Mouse (Mus musculus): ENCODE results near the gene Gm10375. TPM values are rescaled to one million over a fixed set of nuclear protein-coding genes. Genes with fewer than 3 reads are reported as not detected.
"Not testable (repeated sequence)": the region's sequence is repeated elsewhere in the genome, so short reads cannot be mapped to it uniquely, and the experiment has no call there.

Gm10375 gene
- polyA plus RNA-seq (2015; fragmentation: Nextera tagmentation; extraction: Ambion mirVana): not detected in 2 replicates

GRCm38 (mm10) chr14:43607913-43608312 is at the start of gene Gm10375:
Gene Gm10375 (minus strand): TSS chr14:43608013.
- not testable (repeated sequence) for DNase-seq (ENCODE audit: low spot score)

- not testable (repeated sequence) for DNase-seq (ENCODE audit: low spot score)
These were observed 28.8 kb downstream of the Gm10375 start, which contains the start of gene Gm17654 for GRCm38 (mm10) chr14:43579046-43579445. Gene Gm17654 (minus strand): TSS chr14:43579146.

GRCm38 (mm10) chr14:43577969-43578368 is 29.8 kb downstream of the Gm10375 start:
- not testable (repeated sequence) for DNase-seq (ENCODE audit: low spot score)

Other genes starting within 250 kb of the Gm10375 start
- not detected in 2 replicates for gene Gm8138, start 191.7 kb downstream of the Gm10375 start, polyA plus RNA-seq (2015; fragmentation: Nextera tagmentation; extraction: Ambion mirVana)
- 0.17 TPM in 2 replicates for gene Gm5799, start 64.4 kb downstream of the Gm10375 start, polyA plus RNA-seq (2015; fragmentation: Nextera tagmentation; extraction: Ambion mirVana)
- not detected in 2 replicates for gene Gm17654, start 28.9 kb downstream of the Gm10375 start, polyA plus RNA-seq (2015; fragmentation: Nextera tagmentation; extraction: Ambion mirVana)
- not detected in 2 replicates for gene Gm8165, start 69.2 kb upstream of the Gm10375 start, polyA plus RNA-seq (2015; fragmentation: Nextera tagmentation; extraction: Ambion mirVana)
- 1.5 and 1.8 TPM in 2 replicates for gene Gm7324, start 89.8 kb upstream of the Gm10375 start, polyA plus RNA-seq (2015; fragmentation: Nextera tagmentation; extraction: Ambion mirVana)
- not detected in 2 replicates for gene Gm16506, start 119.5 kb upstream of the Gm10375 start, polyA plus RNA-seq (2015; fragmentation: Nextera tagmentation; extraction: Ambion mirVana)
- not detected in 2 replicates for gene Gm6526, start 139.9 kb upstream of the Gm10375 start, polyA plus RNA-seq (2015; fragmentation: Nextera tagmentation; extraction: Ambion mirVana)
- not detected in 2 replicates for gene Gm8180, start 176.7 kb upstream of the Gm10375 start, polyA plus RNA-seq (2015; fragmentation: Nextera tagmentation; extraction: Ambion mirVana)